Mouse (Mus musculus) ZHBTc4 (cell line): ENCODE results near the gene Morn1.
A peak's percentile ranks its signal among the peaks of the same experiment; 100 is the strongest.

Experiments
- DNase-seq: peaks from one replicate; pipeline ENCODE4 v3.0.0-alpha.2; 2011; ENCODE audit warnings: low read depth, low spot score

Morn1 gene

DNA sequence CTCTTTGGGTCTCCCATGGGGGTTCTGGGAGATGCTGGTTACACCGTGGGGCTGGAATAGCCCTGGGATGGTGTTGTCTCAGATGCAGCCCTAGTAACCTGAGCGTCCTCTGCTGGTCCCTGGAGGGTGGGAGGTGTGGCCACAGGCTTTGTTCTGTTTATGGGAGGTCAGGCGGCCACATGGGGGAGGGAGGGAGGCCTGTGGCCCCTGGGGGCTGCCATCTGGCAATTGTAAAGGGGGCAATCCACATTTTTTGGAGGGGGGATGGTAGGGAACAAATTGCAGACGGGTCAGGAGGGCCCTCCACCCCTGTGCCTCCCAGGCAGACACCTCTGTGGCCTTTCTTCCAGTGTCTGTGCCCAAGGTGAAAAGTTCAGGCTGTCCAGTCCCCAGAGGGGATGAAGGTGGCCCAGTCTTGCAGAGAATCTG, 103.3 kb downstream of the Morn1 start:
- DNase-seq, result peak; percentile 75

GRCm38 (mm10) chr4:155190275-155190674, 103.9 kb downstream of the Morn1 start:
- DNase-seq, result peak; percentile 42
